Mouse (Mus musculus) ES-E14 (cell line): Measurements from ENCODE around the gene Ssb.

Experiments
- HCFC1 ChIP-seq: IDR thresholded peaks from 2 replicates; pipeline ENCODE4 v1.6.1; 2012; ENCODE audit warnings: low read length, inconsistent platforms, borderline replicate concordance; ENCODE audit not compliant: insufficient read depth
- MAFK ChIP-seq: IDR thresholded peaks from 2 replicates; pipeline ENCODE4 v1.6.1; 2014; ENCODE audit warnings: mild to moderate bottlenecking, low read depth, low read length, inconsistent platforms; ENCODE audit not compliant: insufficient read depth

GRCm38 (mm10) chr2:69903541-69903940 is 42.2 kb downstream of the Ssb start:
- TF ChIP-seq HCFC1 (no peak), MAFK (no peak)
